Mouse (Mus musculus): ENCODE data around the gene Gfpt1. TPM values are rescaled to one million over a fixed set of nuclear protein-coding genes. Genes with fewer than 3 reads are reported as not detected.
"Not testable (repeated sequence)": the region's sequence is repeated elsewhere in the genome, so short reads cannot be mapped to it uniquely, and the experiment has no call there.

Gfpt1 gene
- polyA plus RNA-seq, 1 experiment from 2014 or later, result 10.8 TPM

DNA sequence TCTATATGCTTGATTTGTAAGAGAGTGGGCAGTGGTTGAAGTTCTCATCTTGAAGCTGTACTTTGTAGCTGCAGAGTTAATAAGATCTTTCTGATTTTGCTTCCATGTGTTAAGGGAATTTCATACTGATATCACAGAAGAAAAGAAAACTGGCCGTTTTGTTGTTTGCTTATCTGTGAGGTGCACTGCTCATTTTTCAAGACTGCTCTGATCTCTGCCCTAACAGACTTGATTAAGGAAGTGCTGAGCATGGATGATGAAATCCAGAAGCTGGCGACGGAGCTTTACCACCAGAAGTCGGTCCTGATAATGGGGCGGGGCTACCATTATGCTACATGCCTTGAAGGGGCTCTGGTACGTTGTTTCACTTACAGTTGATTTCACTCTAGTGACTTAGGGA, 42.4 kb downstream of the Gfpt1 start:
- H3K4me3 ChIP-seq (ENCODE audit: low read depth, low read length), result no peak overlapping the region
- H3K36me3 ChIP-seq (ENCODE audit: insufficient read depth, low read length), result peaks cover 54% of the 10 kb centered on the region
- H3K4me2 ChIP-seq (replicated peaks; ENCODE audit: low read depth, low read length), result no peak overlapping the region
- DNase-seq (ENCODE audit: low spot score), result peak; percentile 30
- H3K27ac ChIP-seq (ENCODE audit: low read length), result no peak overlapping the region
- WGBS, result 59% methylated on average over 6 of the region's 6 CpGs
- ATAC-seq, result no peak
- no peaks in the 10 kb centered on the region for H3K9me3 ChIP-seq (ENCODE audit: low read length)
- no peaks in the 10 kb centered on the region for H3K27me3 ChIP-seq (replicated peaks; ENCODE audit: insufficient read depth, low read length)
- no peak overlapping the region for H3K9ac ChIP-seq (replicated peaks; ENCODE audit: low read depth)
- no peaks in the 10 kb centered on the region for H3K4me1 ChIP-seq (ENCODE audit: insufficient read depth, low read depth, low read length)
- TF ChIP-seq EP300 (IDR thresholded peaks at IDR 0.05), result no peak
- TF ChIP-seq CTCF (IDR thresholded peaks at IDR 0.05), result no peak

DNA sequence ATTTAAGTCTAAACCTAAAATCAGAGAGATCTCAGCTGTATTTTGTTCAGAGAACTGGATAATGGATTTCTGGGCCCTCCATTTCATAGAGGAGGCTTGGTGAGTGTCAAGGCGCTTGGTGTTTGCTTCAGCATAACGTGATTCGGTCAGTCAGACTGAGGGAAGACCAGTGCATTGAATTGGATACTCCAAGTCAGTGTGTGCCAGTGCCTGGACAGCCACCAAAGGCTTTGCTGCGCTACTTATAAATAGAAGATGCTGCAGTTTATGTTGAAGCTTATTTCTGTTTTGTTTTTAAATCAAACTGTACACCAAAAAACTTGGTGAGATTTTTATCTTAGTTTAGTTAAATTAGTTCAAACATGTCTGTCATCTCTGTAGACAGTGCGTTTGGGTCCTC, 45.7 kb downstream of the Gfpt1 start:
- no peak overlapping the region for H3K9ac ChIP-seq (replicated peaks; ENCODE audit: low read depth)
- no peak overlapping the region for H3K4me3 ChIP-seq (ENCODE audit: low read depth, low read length)
- peaks cover 47% of the 10 kb centered on the region for H3K36me3 ChIP-seq (ENCODE audit: insufficient read depth, low read length)
- H3K27ac ChIP-seq (ENCODE audit: low read length), result no peak overlapping the region
- H3K27me3 ChIP-seq (replicated peaks; ENCODE audit: insufficient read depth, low read length), result no peaks in the 10 kb centered on the region
- H3K9me3 ChIP-seq (ENCODE audit: low read length), result no peaks in the 10 kb centered on the region
- TF ChIP-seq CTCF (IDR thresholded peaks at IDR 0.05) (no peak), EP300 (IDR thresholded peaks at IDR 0.05) (no peak)
- 91% methylated on average over 5 of the region's 5 CpGs for WGBS
- no peaks in the 10 kb centered on the region for H3K4me1 ChIP-seq (ENCODE audit: insufficient read depth, low read depth, low read length)
- H3K4me2 ChIP-seq (replicated peaks; ENCODE audit: low read depth, low read length), result no peak overlapping the region
- ATAC-seq (no peak), DNase-seq (ENCODE audit: low spot score) (no peak)

DNA sequence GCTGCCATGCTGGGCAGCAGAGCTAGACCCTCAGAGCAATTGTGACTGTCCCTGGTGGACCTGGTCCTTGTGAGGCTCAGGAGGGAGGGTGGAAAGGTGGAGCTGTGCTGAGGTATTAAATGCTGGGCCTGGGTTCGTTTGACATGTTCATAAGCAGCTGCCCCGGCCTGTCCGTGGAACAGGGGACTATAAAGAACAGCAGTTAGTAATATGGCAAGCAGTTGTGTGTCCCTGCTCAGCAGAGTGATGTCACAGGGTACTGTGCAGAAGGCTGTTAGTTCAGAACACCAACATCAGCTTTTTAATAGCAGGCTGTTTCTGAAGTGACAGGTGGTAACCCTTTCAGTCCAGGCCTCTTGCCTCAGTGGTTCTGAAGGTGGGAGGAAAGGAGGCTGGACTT, 48.2 kb downstream of the Gfpt1 start:
- no peak for DNase-seq (ENCODE audit: low spot score)
- 78% methylated on average over 3 of the region's 3 CpGs for WGBS
- H3K4me2 ChIP-seq (replicated peaks; ENCODE audit: low read depth, low read length), result no peak overlapping the region
- no peak overlapping the region for H3K27ac ChIP-seq (ENCODE audit: low read length)
- no peaks in the 10 kb centered on the region for H3K4me1 ChIP-seq (ENCODE audit: insufficient read depth, low read depth, low read length)
- TF ChIP-seq CTCF (IDR thresholded peaks at IDR 0.05) (no peak), EP300 (IDR thresholded peaks at IDR 0.05) (no peak)
- H3K36me3 ChIP-seq (ENCODE audit: insufficient read depth, low read length), result peaks cover 28% of the 10 kb centered on the region
- no peak overlapping the region for H3K9ac ChIP-seq (replicated peaks; ENCODE audit: low read depth)
- H3K27me3 ChIP-seq (replicated peaks; ENCODE audit: insufficient read depth, low read length), result no peaks in the 10 kb centered on the region
- no peak for ATAC-seq
- H3K4me3 ChIP-seq (ENCODE audit: low read depth, low read length), result no peak overlapping the region
- no peaks in the 10 kb centered on the region for H3K9me3 ChIP-seq (ENCODE audit: low read length)

DNA sequence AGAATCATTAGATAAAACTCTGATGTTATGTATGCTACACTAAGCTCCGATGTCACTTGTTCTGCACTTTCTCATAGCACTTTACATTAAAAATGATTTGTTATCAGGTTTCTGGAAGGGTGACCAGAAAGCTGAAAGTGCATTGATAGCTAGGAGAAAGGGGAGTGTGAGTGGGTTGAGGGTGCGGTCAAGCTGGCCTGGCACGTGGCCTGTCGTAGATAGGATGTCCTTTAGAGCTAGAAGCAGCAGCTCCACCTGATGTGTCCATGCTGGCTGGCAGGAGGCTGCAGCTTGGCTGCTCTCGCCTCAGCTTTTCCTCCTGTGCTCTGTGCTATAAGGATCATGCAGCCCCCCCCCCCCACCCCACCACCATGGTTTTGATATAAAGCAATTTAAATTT, 49.8 kb downstream of the Gfpt1 start:
- H3K36me3 ChIP-seq (ENCODE audit: insufficient read depth, low read length), result peaks cover 18% of the 10 kb centered on the region
- ATAC-seq, result no peak
- no peak for DNase-seq (ENCODE audit: low spot score)

DNA sequence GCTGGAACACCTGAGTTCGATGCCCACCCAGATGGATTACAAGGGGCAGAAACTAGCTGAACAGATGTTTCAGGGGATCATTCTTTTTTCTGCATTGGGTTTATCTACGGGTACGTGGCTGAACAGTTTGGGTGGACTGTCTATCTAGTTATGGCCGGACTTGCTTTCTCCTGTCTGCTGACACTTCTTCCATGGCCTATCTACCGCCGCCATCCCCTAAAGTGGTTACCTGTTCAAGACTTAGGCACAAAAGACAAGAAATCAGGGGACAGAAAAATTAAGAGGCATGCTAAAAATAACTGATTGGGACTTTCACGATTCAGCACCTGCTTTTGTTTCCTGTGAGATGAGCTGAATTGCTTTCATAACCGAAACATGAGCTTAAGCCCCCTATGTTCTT, 51.0 kb downstream of the Gfpt1 start:
- not testable (repeated sequence) for H3K9me3 ChIP-seq (ENCODE audit: low read length); H3K27ac ChIP-seq (ENCODE audit: low read length); H3K9ac ChIP-seq (replicated peaks; ENCODE audit: low read depth); DNase-seq (ENCODE audit: low spot score); H3K4me2 ChIP-seq (replicated peaks; ENCODE audit: low read depth, low read length); H3K27me3 ChIP-seq (replicated peaks; ENCODE audit: insufficient read depth, low read length); H3K4me3 ChIP-seq (ENCODE audit: low read depth, low read length); H3K4me1 ChIP-seq (ENCODE audit: insufficient read depth, low read depth, low read length); ATAC-seq
- peaks cover 11% of the 10 kb centered on the region; the same call in 1 of the 2 replicates for H3K36me3 ChIP-seq (ENCODE audit: insufficient read depth, low read length)
- WGBS, result 87% methylated on average over 8 of the region's 8 CpGs

More for the DNA sequence above, 49.8 kb downstream of the Gfpt1 start:
- H3K4me2 ChIP-seq (replicated peaks; ENCODE audit: low read depth, low read length), result no peak overlapping the region
- 90% methylated on average over 5 of the region's 5 CpGs for WGBS
- no peaks in the 10 kb centered on the region for H3K9me3 ChIP-seq (ENCODE audit: low read length)
- H3K27me3 ChIP-seq (replicated peaks; ENCODE audit: insufficient read depth, low read length), result no peaks in the 10 kb centered on the region
- no peaks in the 10 kb centered on the region for H3K4me1 ChIP-seq (ENCODE audit: insufficient read depth, low read depth, low read length)
- TF ChIP-seq EP300 (IDR thresholded peaks at IDR 0.05) (no peak), CTCF (IDR thresholded peaks at IDR 0.05) (no peak)
- no peak overlapping the region for H3K27ac ChIP-seq (ENCODE audit: low read length)
- H3K4me3 ChIP-seq (ENCODE audit: low read depth, low read length), result no peak overlapping the region
- no peak overlapping the region for H3K9ac ChIP-seq (replicated peaks; ENCODE audit: low read depth)

DNA sequence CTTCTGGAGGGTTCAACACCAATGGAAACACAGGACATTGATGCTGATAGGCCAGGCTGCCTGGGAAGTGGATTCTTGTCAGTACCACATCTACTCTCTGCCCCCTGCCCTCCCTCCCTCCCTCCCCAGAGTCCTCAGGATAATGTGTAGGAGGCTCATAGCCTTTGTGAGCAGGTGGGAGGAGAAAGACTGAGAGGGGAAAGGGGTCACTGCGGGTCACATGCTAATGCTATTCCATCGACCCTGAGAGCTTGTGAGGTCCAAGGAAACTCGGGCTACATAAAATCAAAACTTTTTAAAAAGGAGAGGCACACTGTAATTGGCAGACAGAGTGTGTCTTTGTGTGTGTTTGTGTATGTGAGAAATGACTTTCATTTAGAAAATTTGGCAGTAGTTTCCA, 56.6 kb downstream of the Gfpt1 start:
- 29% methylated on average over 3 of the region's 3 CpGs for WGBS
- H3K36me3 ChIP-seq (ENCODE audit: insufficient read depth, low read length), result no peaks in the 10 kb centered on the region
- no peaks in the 10 kb centered on the region for H3K9me3 ChIP-seq (ENCODE audit: low read length)
- peaks cover 13% of the 10 kb centered on the region for H3K4me1 ChIP-seq (ENCODE audit: insufficient read depth, low read depth, low read length)
- H3K4me2 ChIP-seq (replicated peaks; ENCODE audit: low read depth, low read length), result no peak overlapping the region
- no peak for TF ChIP-seq CTCF (IDR thresholded peaks at IDR 0.05)
- no peak for TF ChIP-seq EP300 (IDR thresholded peaks at IDR 0.05)
- no peak overlapping the region for H3K4me3 ChIP-seq (ENCODE audit: low read depth, low read length)
- ATAC-seq, result no peak
- H3K27me3 ChIP-seq (replicated peaks; ENCODE audit: insufficient read depth, low read length), result no peaks in the 10 kb centered on the region
- no peak overlapping the region for H3K27ac ChIP-seq (ENCODE audit: low read length)
- no peak for DNase-seq (ENCODE audit: low spot score)
- H3K9ac ChIP-seq (replicated peaks; ENCODE audit: low read depth), result no peak overlapping the region

DNA sequence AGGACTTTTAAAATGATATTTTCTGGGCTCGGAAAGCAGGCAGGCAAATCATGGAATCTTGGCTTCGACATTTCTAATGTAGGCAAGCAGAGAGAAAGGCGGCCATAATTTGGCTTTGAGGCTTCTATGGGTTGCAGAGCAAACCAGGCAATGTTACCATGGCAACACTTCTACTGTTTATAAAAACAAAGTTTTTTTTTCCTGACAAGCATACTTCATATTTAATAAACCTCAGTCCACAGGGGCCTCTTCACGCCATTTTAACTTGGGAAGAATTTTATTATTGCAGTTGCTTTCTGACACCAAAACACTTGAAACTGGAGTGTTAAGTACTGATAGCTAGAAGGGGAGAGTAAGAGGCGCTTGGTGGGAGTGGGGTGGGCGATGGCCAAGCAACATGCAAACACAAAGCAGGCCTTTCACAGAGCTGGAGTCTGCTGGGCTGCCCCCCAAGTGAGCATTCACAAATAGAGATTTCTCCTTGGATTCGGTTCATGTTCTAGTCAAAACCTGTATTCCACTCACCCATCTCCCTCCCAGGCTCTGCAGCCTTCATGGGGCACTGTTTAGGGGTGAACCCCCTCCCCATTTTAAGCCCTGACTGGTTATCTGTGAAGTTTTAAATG, 57.1 kb downstream of the Gfpt1 start:
- Histone ChIP-seq H3K4me1 (ENCODE audit: insufficient read depth, low read depth, low read length) (peaks cover 13% of the 10 kb centered on the region), H3K27me3 (replicated peaks; ENCODE audit: insufficient read depth, low read length) (no peaks in the 10 kb centered on the region), H3K36me3 (ENCODE audit: insufficient read depth, low read length) (no peaks in the 10 kb centered on the region), H3K27ac (ENCODE audit: low read length) (peak overlapping the region; percentile 43), H3K4me3 (ENCODE audit: low read depth, low read length) (no peak overlapping the region), H3K9me3 (ENCODE audit: low read length) (no peaks in the 10 kb centered on the region), H3K9ac (replicated peaks; ENCODE audit: low read depth) (no peak overlapping the region), H3K4me2 (replicated peaks; ENCODE audit: low read depth, low read length) (no peak overlapping the region)
- peak; percentile 69 for TF ChIP-seq EP300 (IDR thresholded peaks at IDR 0.05)
- no peak for TF ChIP-seq CTCF (IDR thresholded peaks at IDR 0.05)
- peak; percentile 94 for DNase-seq (ENCODE audit: low spot score)
- peak; percentile 72 for ATAC-seq
- WGBS, result 30% methylated on average over 7 of the region's 7 CpGs

Measured in lung, postnatal 0 days (tissue).